Mouse (Mus musculus) spleen, embryonic (tissue): ENCODE measurements around the gene Zfp276.

ENCODE experiments used
- CTCF ChIA-PET: fragments of 350-600 bp; sonication (Branson Sonifier 250); formaldehyde crosslinking; loops from one replicate; lab custom pipeline; 2022; lab: Charles Lee

Zfp276 gene

GRCm38 (mm10) chr8:123243053-123243452 lies 10.9 kb upstream of the Zfp276 start:
- CTCF ChIA-PET, result no interaction called here

DNA sequence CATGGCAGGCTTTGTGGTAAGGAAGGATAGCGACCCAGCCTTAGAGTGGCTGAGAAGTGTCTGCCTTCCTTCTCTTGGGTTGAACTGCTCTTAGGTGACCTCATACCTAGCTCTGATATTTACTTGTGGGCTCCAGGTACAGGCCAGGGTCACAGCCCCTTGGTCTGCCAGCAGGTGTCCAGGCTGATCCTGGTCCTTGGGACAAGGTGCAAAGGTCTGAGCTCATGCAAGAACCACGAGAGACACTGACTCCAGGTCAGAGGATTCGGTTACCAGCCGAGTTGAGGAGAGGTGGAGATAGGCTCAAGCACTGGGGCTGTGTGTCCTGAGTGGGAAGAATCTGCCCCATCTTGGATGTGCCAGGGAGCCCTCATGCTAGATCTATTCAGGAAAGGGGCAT lies 9.6 kb upstream of the Zfp276 start:
- CTCF ChIA-PET, result no interaction called here

DNA sequence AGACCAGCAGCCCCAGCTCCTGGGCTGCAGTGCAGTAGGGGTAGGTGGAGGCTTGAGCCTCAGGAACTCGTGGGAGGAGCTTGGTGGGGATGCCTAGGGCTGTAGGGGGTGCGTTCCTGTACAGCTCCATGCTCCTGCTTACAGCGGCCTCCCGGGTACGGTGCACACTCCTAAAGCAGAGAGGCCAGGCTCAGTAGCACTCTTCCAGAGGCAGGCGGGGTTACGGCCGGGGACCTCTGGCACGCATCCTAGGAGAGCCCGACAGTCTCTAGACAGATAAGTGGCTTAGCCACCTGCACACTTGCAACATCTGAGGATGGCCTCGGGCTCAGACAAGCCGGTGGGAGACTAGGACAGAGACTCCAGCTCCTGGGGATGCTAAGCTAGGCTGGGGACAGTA lies 8.5 kb upstream of the Zfp276 start:
- CTCF ChIA-PET, result no interaction called here

DNA sequence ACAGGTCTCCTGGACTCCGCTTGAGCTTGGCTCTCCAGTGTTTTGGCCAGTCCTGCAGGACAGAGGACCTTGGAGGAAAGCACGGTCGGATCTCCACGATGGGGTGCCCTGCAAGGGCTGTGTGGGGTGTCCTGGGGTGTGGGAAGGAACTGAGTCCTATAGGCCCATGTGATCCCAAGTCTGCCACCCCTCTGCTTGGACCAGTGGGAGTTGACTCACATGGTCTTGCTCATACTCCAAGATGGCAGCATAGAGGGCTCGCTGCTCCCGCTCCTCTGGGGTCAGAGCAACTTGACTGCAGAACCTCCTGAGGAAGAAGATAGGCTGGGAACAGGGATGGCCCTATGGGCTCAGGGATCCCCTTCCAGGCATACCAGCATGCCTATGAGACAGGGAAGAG lies 6.2 kb upstream of the Zfp276 start:
- CTCF ChIA-PET, result no interaction called here

- CTCF ChIA-PET, result no interaction called here
These were observed 5.4 kb upstream of the Zfp276 start for GRCm38 (mm10) chr8:123248596-123248995.

- CTCF ChIA-PET, result no interaction called here
These were observed 3.1 kb upstream of the Zfp276 start for GRCm38 (mm10) chr8:123250940-123251339.

GRCm38 (mm10) chr8:123252925-123253324 lies 1.1 kb upstream of the Zfp276 start:
- CTCF ChIA-PET, result no interaction called here

GRCm38 (mm10) chr8:123253451-123254098 lies 420 bp upstream of the Zfp276 start:
- CTCF ChIA-PET, result interaction anchor here (0.6 kb wide), 1 partner anchor 27 kb away, joined by 3 read pairs; no protein-coding TSS in a partner anchor

GRCm38 (mm10) chr8:123255170-123255569 lies 1.2 kb downstream of the Zfp276 start:
- CTCF ChIA-PET, result no interaction called here

GRCm38 (mm10) chr8:123257114-123257513 lies 3.1 kb downstream of the Zfp276 start:
- CTCF ChIA-PET, result no interaction called here

DNA sequence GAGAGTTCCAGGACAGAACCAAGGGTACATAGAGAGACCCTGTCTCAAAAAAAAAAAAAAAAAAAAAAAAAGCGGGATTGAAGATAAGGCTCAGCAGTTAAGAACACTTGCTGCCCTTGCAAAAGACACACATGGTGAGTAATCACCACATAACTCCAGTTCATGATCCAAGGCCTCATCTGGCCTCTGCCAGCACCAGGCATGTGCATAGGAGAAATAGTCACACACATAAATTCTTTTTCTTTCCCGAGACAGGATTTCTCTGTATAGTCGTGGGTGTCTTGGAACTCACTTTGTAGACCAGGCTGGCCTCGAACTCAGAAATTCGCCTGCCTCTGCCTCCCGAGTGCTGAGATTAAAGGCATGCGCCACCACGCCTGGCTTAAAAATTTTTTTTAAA lies 3.6 kb downstream of the Zfp276 start:
- CTCF ChIA-PET, result interaction anchor here (0.6 kb wide), 1 partner anchor 20 kb away, joined by 3 read pairs; no protein-coding TSS in a partner anchor

GRCm38 (mm10) chr8:123267926-123268656 lies 14.1 kb downstream of the Zfp276 start:
- CTCF ChIA-PET, result no interaction called here

DNA sequence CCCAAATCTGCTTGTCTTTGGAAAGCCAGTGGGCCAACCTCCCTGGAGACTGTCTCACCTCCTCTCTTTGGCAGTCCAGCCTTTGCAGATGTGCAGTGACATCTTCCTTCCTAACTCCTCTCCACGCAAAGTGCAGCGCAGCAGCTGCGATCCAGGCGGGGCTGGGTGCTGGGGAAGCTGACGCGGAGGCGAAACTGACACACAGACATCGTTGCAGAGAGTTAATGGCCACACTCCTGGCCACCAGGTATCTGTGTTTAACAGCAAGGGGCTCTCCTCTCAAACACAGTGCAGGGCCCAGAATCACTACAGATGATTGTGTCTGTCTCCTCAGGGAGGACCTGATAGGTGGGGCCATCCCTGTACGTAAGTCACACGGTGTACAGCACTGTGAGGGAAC lies 17.2 kb downstream of the Zfp276 start:
- CTCF ChIA-PET, result no interaction called here

DNA sequence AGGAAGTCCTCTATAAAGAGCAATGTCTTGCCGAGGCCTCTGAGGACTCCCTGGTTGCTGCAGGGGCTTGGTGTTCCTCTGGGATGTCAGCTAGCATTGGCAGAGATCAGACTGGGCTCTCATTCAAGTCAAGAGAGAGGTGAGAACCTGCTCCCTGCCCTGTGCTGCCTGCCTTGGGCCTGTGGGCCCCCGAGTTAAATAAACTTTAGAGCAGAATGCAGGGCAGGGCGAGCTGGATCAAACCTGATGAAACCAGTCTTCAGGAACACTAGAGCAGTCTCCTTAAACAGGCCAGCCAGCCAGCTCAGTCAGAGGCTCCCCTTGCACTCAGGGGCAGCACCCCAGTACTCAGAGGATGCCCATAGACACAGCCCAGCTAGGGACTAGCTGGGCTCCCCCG lies 17.9 kb downstream of the Zfp276 start:
- CTCF ChIA-PET, result no interaction called here

GRCm38 (mm10) chr8:123274447-123274846 lies 20.5 kb downstream of the Zfp276 start:
- CTCF ChIA-PET, result no interaction called here

- CTCF ChIA-PET, result no interaction called here
These were observed 21.1 kb downstream of the Zfp276 start for GRCm38 (mm10) chr8:123275096-123275495.

GRCm38 (mm10) chr8:123278445-123278844 lies 24.4 kb downstream of the Zfp276 start:
- CTCF ChIA-PET, result interaction anchor here (0.6 kb wide), 1 partner anchor 380 kb away, joined by 5 read pairs; no protein-coding TSS in a partner anchor

DNA sequence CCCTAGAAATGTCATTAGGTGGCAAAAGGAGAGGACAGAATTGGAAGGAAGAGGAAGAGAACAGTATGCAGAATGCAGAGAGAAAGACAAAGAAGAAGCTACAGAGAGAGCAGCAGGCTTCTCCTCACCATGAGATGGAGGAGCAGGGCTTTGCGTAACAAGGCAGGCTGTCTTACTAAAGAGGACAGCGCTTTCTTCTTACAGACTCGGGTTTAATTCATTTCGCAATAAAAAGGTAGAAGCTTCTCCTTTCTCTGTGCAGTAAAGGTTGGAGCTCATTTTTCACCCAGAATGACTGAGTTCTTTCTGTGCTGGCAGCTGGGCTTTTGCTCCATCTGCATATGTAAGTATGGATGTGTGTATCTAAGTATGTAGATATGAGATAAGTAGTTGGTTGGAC lies 25.8 kb downstream of the Zfp276 start:
- CTCF ChIA-PET, result no interaction called here

- CTCF ChIA-PET, result no interaction called here
These were observed 26.5 kb downstream of the Zfp276 start for GRCm38 (mm10) chr8:123280302-123281094.

- CTCF ChIA-PET, result interaction anchor here (0.7 kb wide), 1 partner anchor 80 kb away, joined by 3 read pairs; no protein-coding TSS in a partner anchor
These were observed 29.0 kb downstream of the Zfp276 start for GRCm38 (mm10) chr8:123282994-123283393.

DNA sequence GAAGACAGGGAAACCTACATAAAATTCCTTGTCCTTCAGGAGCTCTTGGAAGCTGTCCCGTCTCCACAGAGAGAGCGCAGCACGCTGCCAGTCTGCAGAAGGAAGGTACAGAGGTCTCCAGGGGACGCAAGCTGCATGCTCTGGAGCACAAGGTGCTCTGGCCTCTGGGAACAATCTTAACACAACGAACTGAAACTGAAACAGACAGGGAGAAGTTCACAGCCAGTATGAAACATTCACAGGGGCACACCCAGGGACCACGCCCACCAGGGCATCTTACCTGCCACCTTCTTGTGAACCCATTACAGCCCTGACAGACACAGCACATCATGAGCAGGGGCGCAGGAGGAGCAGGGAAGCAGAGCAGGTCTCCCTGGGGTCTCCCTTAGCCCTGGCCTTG lies 30.0 kb downstream of the Zfp276 start:
- CTCF ChIA-PET, result no interaction called here

GRCm38 (mm10) chr8:123284493-123284892 lies 30.5 kb downstream of the Zfp276 start:
- CTCF ChIA-PET, result no interaction called here
